Mouse (Mus musculus) intestine, postnatal 0 days (tissue): Measurements from ENCODE around the gene Lysmd1. TPM values are rescaled to one million over a fixed set of nuclear protein-coding genes. Genes with fewer than 3 reads are reported as not detected.

Experiments used
- ATAC-seq: fragments of 200-750 bp; cut with Nextera tagmentation; 2 replicates; pipeline ENCODE4 v1.8.0; 2017; ENCODE audit warnings: mild to moderate bottlenecking, moderate TSS enrichment, moderate library complexity
- H3K27ac ChIP-seq: fragments of 300-500 bp; sonication (generic); 2 replicates; pipeline ENCODE4 v1.5.1; 2014; ENCODE audit warnings: mild to moderate bottlenecking, low read depth, low read length, moderate library complexity
- H3K27me3 ChIP-seq: fragments of 300-500 bp; sonication (generic); replicated peaks from 2 replicates; pipeline ENCODE4 v1.6.1; 2014; ENCODE audit warnings: low read length, mixed read lengths; ENCODE audit not compliant: control insufficient read depth, insufficient read depth
- H3K36me3 ChIP-seq: fragments of 300-500 bp; sonication (generic); 2 replicates; pipeline ENCODE4 v1.6.1; 2014; ENCODE audit warnings: mild to moderate bottlenecking, moderate library complexity; ENCODE audit not compliant: control insufficient read depth, insufficient read depth
- H3K4me1 ChIP-seq: fragments of 300-500 bp; sonication (generic); replicated peaks from 2 replicates; pipeline ENCODE4 v1.6.1; 2014; ENCODE audit warnings: antibody characterized with exemption, low read length, mixed read lengths; ENCODE audit not compliant: control insufficient read depth, insufficient read depth
- H3K4me2 ChIP-seq: fragments of 300-500 bp; sonication (generic); replicated peaks from 2 replicates; pipeline ENCODE4 v1.6.1; 2014; ENCODE audit warnings: low read depth, mild to moderate bottlenecking, moderate library complexity
- H3K4me3 ChIP-seq: fragments of 300-500 bp; sonication (generic); 2 replicates; pipeline ENCODE4 v1.5.1; 2014; ENCODE audit warnings: low read depth, low read length
- H3K9ac ChIP-seq: fragments of 300-500 bp; sonication (generic); 2 replicates; pipeline ENCODE4 v1.6.1; 2014; ENCODE audit warnings: mild to moderate bottlenecking, low read depth, low read length
- H3K9me3 ChIP-seq: fragments of 300-500 bp; sonication (generic); 2 replicates; pipeline ENCODE4 v1.6.1; 2016; ENCODE audit warnings: mixed run types; ENCODE audit not compliant: control insufficient read depth
- CTCF ChIP-seq: sonication (generic); IDR thresholded peaks from 2 replicates; pipeline ENCODE4 v1.5.1; 2016; ENCODE audit warnings: low read depth, mild to moderate bottlenecking, control low read depth, antibody characterized with exemption, moderate library complexity
- whole genome bisulfite sequencing: fragments of 180-500 bp; shearing (Covaris S2); extraction: QIAGEN DNeasy Blood & Tissue Kit; methylation state at CpG from one replicate; pipeline ENCODE4 v1.1.7; 2014; 5-methylcytosine and 5-hydroxymethylcytosine counted together
- polyA plus RNA-seq: library from polyadenylated mRNA; unstranded; fragments of >200 nt; fragmentation: Nextera tagmentation; extraction: Ambion mirVana; gene quantifications from 2 replicates; pipeline ENCODE4 v1.2.1, GENCODE M21; 2015

Gene Lysmd1
- polyA plus RNA-seq, 1 experiment from 2014 or later = 7.1 TPM

GRCm38 (mm10) chr3:95169996-95170395 is 36.1 kb downstream of the Lysmd1 start:
- Histone ChIP-seq H3K27ac (no peak overlapping the region), H3K4me2 (no peak overlapping the region), H3K4me3 (no peak overlapping the region), H3K27me3 (peaks cover 23% of the 10 kb centered on the region), H3K36me3 (peaks cover 25% of the 10 kb centered on the region; the same call in 1 of the 2 replicates), H3K9me3 (no peaks in the 10 kb centered on the region), H3K9ac (no peak overlapping the region), H3K4me1 (no peaks in the 10 kb centered on the region)
- 88% methylated on average over 10 of the region's 10 CpGs for WGBS
- TF ChIP-seq CTCF = no peak
- no peak for ATAC-seq

GRCm38 (mm10) chr3:95171105-95171504 is 37.2 kb downstream of the Lysmd1 start:
- Histone ChIP-seq H3K4me1 (no peaks in the 10 kb centered on the region), H3K4me3 (no peak overlapping the region), H3K4me2 (no peak overlapping the region), H3K9ac (no peak overlapping the region), H3K9me3 (no peaks in the 10 kb centered on the region), H3K36me3 (peaks cover 25% of the 10 kb centered on the region; the same call in 1 of the 2 replicates), H3K27ac (no peak overlapping the region), H3K27me3 (peaks cover 23% of the 10 kb centered on the region)
- ATAC-seq = no peak
- no peak for TF ChIP-seq CTCF
- WGBS = 63% methylated on average over 6 of the region's 6 CpGs

- no peaks in the 10 kb centered on the region for H3K9me3 ChIP-seq
- H3K9ac ChIP-seq = no peak overlapping the region
- no peak overlapping the region; the same call in 1 of the 2 replicates for H3K27ac ChIP-seq
- TF ChIP-seq CTCF = no peak
- H3K4me2 ChIP-seq = peak overlapping the region; percentile 75
- WGBS = 33% methylated on average over 79 of the region's 84 CpGs
- no peak for ATAC-seq
- peaks cover 25% of the 10 kb centered on the region; the same call in 1 of the 2 replicates for H3K36me3 ChIP-seq
- peak overlapping the region; percentile 37 for H3K4me3 ChIP-seq
- peaks cover 23% of the 10 kb centered on the region for H3K27me3 ChIP-seq
- no peaks in the 10 kb centered on the region for H3K4me1 ChIP-seq
Measured at GRCm38 (mm10) chr3:95172526-95173255, 38.8 kb downstream of the Lysmd1 start.

GRCm38 (mm10) chr3:95173256-95173949 is 39.5 kb downstream of the Lysmd1 start:
- Histone ChIP-seq H3K4me1 (no peaks in the 10 kb centered on the region), H3K27ac (no peak overlapping the region; the same call in 1 of the 2 replicates), H3K27me3 (peaks cover 23% of the 10 kb centered on the region), H3K4me2 (peak overlapping the region; percentile 75), H3K4me3 (peak overlapping the region; percentile 37), H3K36me3 (peaks cover 21% of the 10 kb centered on the region; the same call in 1 of the 2 replicates), H3K9me3 (no peaks in the 10 kb centered on the region), H3K9ac (peak overlapping the region; percentile 40; the same call in 1 of the 2 replicates)
- no peak for ATAC-seq
- no peak for TF ChIP-seq CTCF
- 22% methylated on average over 51 of the region's 58 CpGs for WGBS

- ATAC-seq = no peak
- 10% methylated on average over 16 of the region's 16 CpGs for WGBS
- H3K9ac ChIP-seq = peak overlapping the region; percentile 40; the same call in 1 of the 2 replicates
- TF ChIP-seq CTCF = peak; percentile 92
- H3K27me3 ChIP-seq = peaks cover 23% of the 10 kb centered on the region
- peak overlapping the region; percentile 75 for H3K4me2 ChIP-seq
- no peaks in the 10 kb centered on the region for H3K9me3 ChIP-seq
- H3K36me3 ChIP-seq = peaks cover 15% of the 10 kb centered on the region; the same call in 1 of the 2 replicates
- H3K4me1 ChIP-seq = no peaks in the 10 kb centered on the region
- peak overlapping the region; percentile 37 for H3K4me3 ChIP-seq
- H3K27ac ChIP-seq = no peak overlapping the region
Measured at GRCm38 (mm10) chr3:95174011-95174592, 40.2 kb downstream of the Lysmd1 start.

GRCm38 (mm10) chr3:95176500-95176899 is 42.6 kb downstream of the Lysmd1 start:
- Histone ChIP-seq H3K4me1 (no peaks in the 10 kb centered on the region), H3K9me3 (no peaks in the 10 kb centered on the region), H3K9ac (no peak overlapping the region), H3K27me3 (peaks cover 23% of the 10 kb centered on the region), H3K36me3 (no peaks in the 10 kb centered on the region; the same call in 1 of the 2 replicates), H3K4me3 (no peak overlapping the region), H3K4me2 (no peak overlapping the region), H3K27ac (no peak overlapping the region)
- no peak for ATAC-seq
- WGBS = 61% methylated on average over 3 of the region's 3 CpGs
- no peak for TF ChIP-seq CTCF
